In genomic region chr5:126995577-126995976, GRCm38 (mm10) we compare ENCODE assay signal across 13 mouse cellular contexts.
DNase-seq lines count a peak whose midpoint lies in the region; ATAC-seq and TF ChIP-seq lines count a peak whose summit lies in the region.
"Had no signal": no experiment of that assay in that cellular context is flagged by ENCODE, and none has a peak within 500 bp of the region (broad histone marks: within the 10 kb centered on the region; RNA-seq: fewer than 3 reads in every experiment).

No protein-coding gene starts in this region.

- DNase-seq in cerebellum, postnatal 10 days = peak; percentile 30 to 44
- no peak for DNase-seq in cerebellum, adult 11 months
- DNase-seq in layer of hippocampus, adult 2 months (ENCODE audit: low spot score in 2 of 2) = peak in 1 of 2 experiments; percentile 38
- no peak for DNase-seq in layer of hippocampus, adult 11-12 months (ENCODE audit: low spot score)
- peak; percentile 16 for DNase-seq in right cerebral cortex, postnatal 14 days
- DNase-seq in right cerebral cortex, postnatal 4 days = no peak
- DNase-seq in stomach, postnatal 0 days (ENCODE audit: low spot score) = no peak
- DNase-seq in MN1 (ENCODE audit: low spot score) = no peak
- DNase-seq: kidney, adult 9 months; layer of hippocampus, postnatal 36 days; lung, adult 18-20 months had no signal

- H3K9me3 ChIP-seq in stomach, postnatal 0 days (ENCODE audit: control insufficient read depth, low read length) = no peaks in the 10 kb centered on the region
- H3K9me3 ChIP-seq: embryonic facial prominence, embryonic 15.5 days; stomach, embryonic 15.5 days had no signal

- H3K4me2 ChIP-seq in stomach, postnatal 0 days (replicated peaks; ENCODE audit: low read depth) = no peak overlapping the region
- H3K4me2 ChIP-seq: embryonic facial prominence, embryonic 15.5 days; stomach, embryonic 15.5 days had no signal

- H3K27ac ChIP-seq in layer of hippocampus, adult 2 months = no peak overlapping the region
- no peak overlapping the region for H3K27ac ChIP-seq in stomach, postnatal 0 days (replicated peaks)
- H3K27ac ChIP-seq: embryonic facial prominence, embryonic 15.5 days; stomach, embryonic 15.5 days had no signal

- no peaks in the 10 kb centered on the region for H3K27me3 ChIP-seq in stomach, postnatal 0 days (ENCODE audit: control insufficient read depth, insufficient read depth, low read length)
- H3K27me3 ChIP-seq: embryonic facial prominence, embryonic 15.5 days; stomach, embryonic 15.5 days had no signal

- TF ChIP-seq CTCF in layer of hippocampus, adult 2 months (conservative IDR thresholded peaks at IDR 0.05) = peak; percentile 68
- peak; percentile 48 for TF ChIP-seq CTCF in stomach, postnatal 0 days (IDR thresholded peaks at IDR 0.05; ENCODE audit: low read depth)

- WGBS in stomach, postnatal 0 days = 45% methylated on average over 6 of the region's 6 CpGs

- no peak for ATAC-seq in stomach, postnatal 0 days (ENCODE audit: low FRiP score, low TSS enrichment)

- H3K36me3 ChIP-seq in stomach, postnatal 0 days (ENCODE audit: control insufficient read depth, insufficient read depth, low read length) = no peaks in the 10 kb centered on the region
- H3K36me3 ChIP-seq: embryonic facial prominence, embryonic 15.5 days; stomach, embryonic 15.5 days had no signal

- H3K4me1 ChIP-seq in stomach, postnatal 0 days (replicated peaks; ENCODE audit: control insufficient read depth, insufficient read depth) = no peaks in the 10 kb centered on the region
- H3K4me1 ChIP-seq: embryonic facial prominence, embryonic 15.5 days; stomach, embryonic 15.5 days had no signal

- no peak for TF ChIP-seq EP300 in stomach, postnatal 0 days (optimal IDR thresholded peaks at IDR 0.05)

- H3K9ac ChIP-seq in stomach, postnatal 0 days (ENCODE audit: low read length) = no peak overlapping the region
- H3K9ac ChIP-seq: embryonic facial prominence, embryonic 15.5 days; stomach, embryonic 15.5 days had no signal

- H3K4me3 ChIP-seq in layer of hippocampus, adult 2 months = no peak overlapping the region
- H3K4me3 ChIP-seq in stomach, postnatal 0 days (ENCODE audit: low read depth, low read length) = no peak overlapping the region
- H3K4me3 ChIP-seq: embryonic facial prominence, embryonic 15.5 days; stomach, embryonic 15.5 days had no signal

Comparison
In these comparisons a context has a peak if more than half of its experiments do, and no peak if none do; other contexts are left out.
1. DNase-seq: peak in cerebellum, postnatal 10 days (2 of 2) and right cerebral cortex, postnatal 14 days (single experiment); none in cerebellum, adult 11 months (single experiment), layer of hippocampus, adult 11-12 months (single experiment), right cerebral cortex, postnatal 4 days (single experiment), stomach, postnatal 0 days (single experiment) and MN1 (single experiment).